Mouse (Mus musculus) E14TG2a.4 (cell line): ENCODE measurements around the gene Zfp991.
"Not testable (repeated sequence)": the region's sequence is repeated elsewhere in the genome, so short reads cannot be mapped to it uniquely, and the experiment has no call there.

ENCODE experiments used
- H3K27me3 ChIP-seq: 2 replicates; pipeline ENCODE4 v1.6.1; 2014; ENCODE audit warnings: low read length, control low read depth; ENCODE audit not compliant: insufficient read depth
- H3K36me3 ChIP-seq: 2 replicates; pipeline ENCODE4 v1.6.1; 2014; ENCODE audit warnings: low read length, control low read depth; ENCODE audit not compliant: insufficient read depth
- H3K4me1 ChIP-seq: replicated peaks from 2 replicates; pipeline ENCODE4 v1.6.1; 2014; ENCODE audit warnings: low read depth, low read length, control low read depth
- H3K4me3 ChIP-seq: replicated peaks from 2 replicates; pipeline ENCODE4 v1.5.1; 2014; ENCODE audit warnings: mild to moderate bottlenecking, low read length
- H3K9me3 ChIP-seq: 2 replicates; pipeline ENCODE4 v1.6.1; 2014; ENCODE audit warnings: low read length, control low read depth

Gene Zfp991

GRCm38 (mm10) chr4:147131837-147132459, at the start of gene Zfp991:
TSS of gene Zfp991 (plus strand) at chr4:147132038.
- H3K9me3 ChIP-seq, H3K4me3 ChIP-seq: not testable (repeated sequence)

GRCm38 (mm10) chr4:147095641-147096040, 36.2 kb upstream of the Zfp991 start:
- H3K9me3 ChIP-seq, H3K4me1 ChIP-seq, H3K4me3 ChIP-seq, H3K27me3 ChIP-seq, H3K36me3 ChIP-seq: not testable (repeated sequence)

More at GRCm38 (mm10) chr4:147131837-147132459, at the start of gene Zfp991:
- not testable (repeated sequence) for H3K36me3 ChIP-seq, H3K27me3 ChIP-seq
- H3K4me1 ChIP-seq, result peaks cover 13% of the 10 kb centered on the region

DNA sequence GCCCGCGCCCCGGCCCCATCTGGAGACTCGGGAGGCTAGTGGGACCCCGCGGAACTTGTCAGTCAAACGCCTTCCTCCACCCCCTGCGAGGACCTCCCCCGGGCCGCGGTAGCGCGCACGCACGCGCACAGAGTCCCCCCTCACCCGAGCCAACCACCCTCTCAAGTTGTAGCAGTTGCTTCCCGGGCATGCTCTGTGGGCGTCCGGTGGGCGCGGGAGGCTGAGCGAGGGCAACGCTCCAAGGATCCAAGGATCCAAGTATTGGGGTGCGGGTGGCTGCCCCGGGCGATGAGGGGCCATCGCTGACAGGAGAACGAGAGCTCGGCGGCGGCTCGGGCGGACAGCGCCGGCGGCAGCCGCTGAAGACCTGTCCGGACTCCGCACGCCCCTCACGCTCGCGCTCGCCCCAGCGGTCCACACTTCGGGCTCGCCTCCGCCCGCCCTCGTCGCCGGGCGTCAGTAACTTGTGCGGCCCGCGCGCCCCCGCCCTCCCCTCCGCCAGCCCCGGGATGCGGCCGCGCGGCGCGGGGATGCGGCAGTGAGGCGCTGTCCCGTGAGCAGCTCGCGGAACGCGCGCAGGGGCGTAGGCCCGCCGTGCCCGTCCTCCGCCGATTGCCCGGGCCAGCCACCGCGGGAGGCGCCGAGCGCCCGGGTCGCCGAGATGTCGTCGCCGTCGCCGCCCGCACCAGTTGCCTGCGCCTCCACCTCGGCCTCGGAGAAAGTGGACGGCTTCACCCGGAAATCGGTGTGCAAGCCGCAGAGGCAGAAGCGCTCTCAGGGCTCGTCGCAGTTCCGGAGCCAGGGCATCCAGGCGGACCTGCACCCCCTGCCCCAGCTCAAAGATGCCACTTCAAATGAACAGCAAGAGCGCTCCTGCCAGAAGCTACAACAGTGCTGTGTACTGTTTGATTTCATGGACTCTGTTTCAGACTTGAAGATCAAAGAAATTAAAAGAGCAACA, 29.9 kb upstream of the Zfp991 start:
- H3K27me3 ChIP-seq, H3K9me3 ChIP-seq, H3K4me1 ChIP-seq, H3K36me3 ChIP-seq: not testable (repeated sequence)
- H3K4me3 ChIP-seq, result peak overlapping the region; percentile 77

DNA sequence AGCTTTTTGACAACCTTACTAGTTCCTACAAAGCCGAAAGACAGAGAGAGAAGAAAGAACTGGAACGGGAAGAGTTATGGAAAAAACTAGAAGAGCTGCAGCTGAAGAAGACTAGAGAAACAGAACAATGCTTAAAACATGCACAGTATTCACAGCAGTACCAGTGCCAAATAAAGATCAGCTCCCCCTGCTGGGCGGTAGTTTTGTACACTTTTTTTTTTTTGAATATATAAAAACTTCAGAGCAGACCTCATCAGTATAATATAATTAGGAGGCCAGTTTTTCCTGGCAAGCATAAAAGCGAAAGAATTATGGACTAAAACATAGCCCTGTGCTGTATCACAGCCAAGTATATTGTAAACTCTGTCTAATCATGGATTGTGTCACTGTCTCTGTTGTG, 28.0 kb upstream of the Zfp991 start:
- not testable (repeated sequence) for H3K27me3 ChIP-seq, H3K4me3 ChIP-seq, H3K4me1 ChIP-seq, H3K36me3 ChIP-seq, H3K9me3 ChIP-seq

GRCm38 (mm10) chr4:147117839-147118238, 14.0 kb upstream of the Zfp991 start:
- H3K27me3 ChIP-seq, H3K9me3 ChIP-seq, H3K4me3 ChIP-seq, H3K4me1 ChIP-seq, H3K36me3 ChIP-seq: not testable (repeated sequence)

- H3K36me3 ChIP-seq, H3K9me3 ChIP-seq, H3K4me3 ChIP-seq, H3K27me3 ChIP-seq: not testable (repeated sequence)
- peaks cover 23% of the 10 kb centered on the region for H3K4me1 ChIP-seq
These were observed 9.6 kb upstream of the Zfp991 start for GRCm38 (mm10) chr4:147122286-147122685.

DNA sequence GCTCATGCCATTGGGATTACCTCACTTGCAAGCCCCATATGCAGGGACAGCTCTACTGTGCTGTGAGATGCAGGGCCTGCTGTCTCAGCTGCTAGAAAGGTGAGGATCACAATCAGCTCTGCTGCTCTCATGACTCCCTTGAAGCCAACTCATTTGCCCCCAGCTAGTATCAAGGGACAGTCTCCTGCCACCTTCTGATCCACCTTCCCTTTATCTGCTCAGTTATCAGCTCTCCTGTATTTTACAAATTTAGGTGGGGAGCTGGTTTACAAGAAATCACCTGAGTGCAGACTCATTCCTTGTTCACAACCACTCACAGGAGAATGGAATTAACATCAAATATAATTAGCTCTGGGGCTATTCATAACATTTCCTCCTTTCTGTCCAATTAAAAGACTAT, 8.0 kb upstream of the Zfp991 start:
- not testable (repeated sequence) for H3K36me3 ChIP-seq, H3K9me3 ChIP-seq, H3K27me3 ChIP-seq, H3K4me3 ChIP-seq
- H3K4me1 ChIP-seq, result peaks cover 30% of the 10 kb centered on the region

- not testable (repeated sequence) for H3K27me3 ChIP-seq, H3K36me3 ChIP-seq
- H3K4me1 ChIP-seq, result peaks cover 30% of the 10 kb centered on the region
These were observed 7.2 kb upstream of the Zfp991 start for GRCm38 (mm10) chr4:147124400-147125306.

DNA sequence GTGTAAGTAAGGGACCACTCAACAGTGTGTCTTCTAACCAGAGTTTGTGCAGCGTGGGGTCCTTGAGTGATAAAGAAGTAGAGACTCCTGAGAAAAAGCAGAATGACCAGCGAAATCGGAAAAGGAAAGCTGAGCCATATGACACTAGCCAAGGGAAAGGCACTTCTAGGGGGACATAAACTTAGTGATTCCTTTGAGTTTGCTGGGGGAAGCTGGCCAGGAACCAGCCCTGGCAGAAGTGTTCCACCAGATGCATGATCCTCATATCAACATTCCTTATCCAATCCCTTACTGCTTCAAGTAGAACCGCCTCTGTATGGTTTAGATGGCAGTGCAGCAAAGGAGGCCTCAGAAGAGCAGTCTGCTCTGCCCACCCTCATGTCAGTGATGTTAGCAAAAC, 6.5 kb upstream of the Zfp991 start:
- not testable (repeated sequence) for H3K36me3 ChIP-seq

More at GRCm38 (mm10) chr4:147124400-147125306, 7.2 kb upstream of the Zfp991 start:
- H3K9me3 ChIP-seq, result not testable (repeated sequence)
- H3K4me3 ChIP-seq, result peak overlapping the region; percentile 82

GRCm38 (mm10) chr4:147125870-147126269, 6.0 kb upstream of the Zfp991 start:
- H3K27me3 ChIP-seq, H3K9me3 ChIP-seq, H3K36me3 ChIP-seq: not testable (repeated sequence)
- Histone ChIP-seq H3K4me1 (peaks cover 30% of the 10 kb centered on the region), H3K4me3 (0 out of 2 replicates have a peak overlapping the region, but pooled peaks have one; percentile 0)

More for the DNA sequence above, 6.5 kb upstream of the Zfp991 start:
- Histone ChIP-seq H3K4me1 (peaks cover 30% of the 10 kb centered on the region), H3K4me3 (peak overlapping the region; percentile 82)
- H3K27me3 ChIP-seq, H3K9me3 ChIP-seq: not testable (repeated sequence)

- Histone ChIP-seq H3K4me3 (0 out of 2 replicates have a peak overlapping the region, but pooled peaks have one; percentile 0), H3K4me1 (peaks cover 30% of the 10 kb centered on the region)
- not testable (repeated sequence) for H3K27me3 ChIP-seq, H3K9me3 ChIP-seq, H3K36me3 ChIP-seq
These were observed 5.4 kb upstream of the Zfp991 start for GRCm38 (mm10) chr4:147126435-147126834.

DNA sequence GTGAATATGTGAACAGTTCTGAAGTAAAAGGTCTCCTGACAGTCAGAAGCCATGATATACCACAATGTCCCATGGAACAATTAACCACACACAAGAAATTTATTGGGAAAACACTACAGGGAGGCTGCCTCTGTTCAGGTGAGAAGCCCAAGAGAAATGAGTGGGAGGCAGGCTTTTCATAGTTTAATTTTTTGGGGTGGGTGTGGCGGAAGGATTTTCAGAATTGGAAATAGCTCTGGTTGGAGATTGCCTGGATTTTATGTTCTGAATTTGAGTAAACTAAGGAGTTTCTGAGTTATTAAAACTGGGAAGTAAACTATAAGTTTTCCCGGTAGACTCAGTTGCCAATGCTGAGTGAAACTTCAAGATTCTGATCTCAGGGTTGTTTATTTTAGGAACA, 4.7 kb upstream of the Zfp991 start:
- Histone ChIP-seq H3K4me3 (0 out of 2 replicates have a peak overlapping the region, but pooled peaks have one; percentile 1), H3K4me1 (peaks cover 30% of the 10 kb centered on the region)
- H3K36me3 ChIP-seq, H3K9me3 ChIP-seq, H3K27me3 ChIP-seq: not testable (repeated sequence)
